Mouse (Mus musculus) adrenal gland, adult (tissue): ENCODE data around the gene Twsg1.
"Not testable (repeated sequence)": the region's sequence is repeated elsewhere in the genome, so short reads cannot be mapped to it uniquely, and the experiment has no call there.

ENCODE experiments used
- DNase-seq, 2 experiments: peaks; one replicate each; pipeline ENCODE4 v3.0.0; 2022 to 2023; ENCODE audit warnings: low spot score in 1 of 2; ENCODE audit not compliant: inconsistent age in 2 of 2

Twsg1 gene

GRCm38 (mm10) chr17:65950622-65951404 lies at the start of gene Twsg1:
Twsg1 (minus strand) TSS chr17:65951226.
- DNase-seq, result peak; percentile 97 to 98

GRCm38 (mm10) chr17:65988151-65988820 lies 37.3 kb upstream of the Twsg1 start:
- no peak for DNase-seq

- DNase-seq, result not testable (repeated sequence)
Measured at GRCm38 (mm10) chr17:65976720-65977119, 25.7 kb upstream of the Twsg1 start.

- DNase-seq, result no peak
Measured at GRCm38 (mm10) chr17:65967751-65968150, 16.7 kb upstream of the Twsg1 start.

GRCm38 (mm10) chr17:65962263-65962662 lies 11.2 kb upstream of the Twsg1 start:
- DNase-seq, result peak in 1 of 2 experiments; percentile 40

- peak in 1 of 2 experiments; percentile 72 for DNase-seq
Measured at GRCm38 (mm10) chr17:65961606-65962136, 10.6 kb upstream of the Twsg1 start.

GRCm38 (mm10) chr17:65959011-65959410 lies 8.0 kb upstream of the Twsg1 start:
- DNase-seq, result no peak

- peak in 1 of 2 experiments; percentile 70 for DNase-seq
Measured at GRCm38 (mm10) chr17:65958366-65958765, 7.3 kb upstream of the Twsg1 start.

GRCm38 (mm10) chr17:65957782-65958325 lies 6.8 kb upstream of the Twsg1 start:
- DNase-seq, result peak in 1 of 2 experiments; percentile 39

- DNase-seq, result peak; percentile 78 to 90
Measured at GRCm38 (mm10) chr17:65956993-65957781, 6.2 kb upstream of the Twsg1 start.

- no peak for DNase-seq
Measured at GRCm38 (mm10) chr17:65956140-65956539, 5.1 kb upstream of the Twsg1 start.

GRCm38 (mm10) chr17:65953959-65954358 lies 2.9 kb upstream of the Twsg1 start:
- no peak for DNase-seq

GRCm38 (mm10) chr17:65952083-65952482 lies 1.1 kb upstream of the Twsg1 start:
- peak in 1 of 2 experiments; percentile 65 for DNase-seq

GRCm38 (mm10) chr17:65950183-65950582 lies 843 bp downstream of the Twsg1 start:
- DNase-seq, result no peak

- peak; percentile 65 to 88 for DNase-seq
Measured at GRCm38 (mm10) chr17:65947307-65947706, 3.7 kb downstream of the Twsg1 start.

- no peak for DNase-seq
Measured at GRCm38 (mm10) chr17:65945420-65945819, 5.6 kb downstream of the Twsg1 start.

GRCm38 (mm10) chr17:65942394-65942793 lies 8.6 kb downstream of the Twsg1 start:
- DNase-seq, result peak in 1 of 2 experiments; percentile 20

GRCm38 (mm10) chr17:65941275-65941674 lies 9.8 kb downstream of the Twsg1 start:
- no peak for DNase-seq

- no peak for DNase-seq
Measured at GRCm38 (mm10) chr17:65940221-65940620, 10.8 kb downstream of the Twsg1 start.

GRCm38 (mm10) chr17:65939461-65940192 lies 11.4 kb downstream of the Twsg1 start:
- DNase-seq, result peak in 1 of 2 experiments; percentile 78
